Mouse (Mus musculus) heart, postnatal 14 days (tissue): ENCODE measurements around the gene Prg2. TPM values are rescaled to one million over a fixed set of nuclear protein-coding genes. Genes with fewer than 3 reads are reported as not detected.

ENCODE experiments used
- DNase-seq, 2 experiments: peaks; one replicate each; pipeline ENCODE4 v3.0.0; 2021 to 2022
- intact Hi-C: fragments of 180-260 bp; cut with DNase I; formaldehyde crosslinking; loops from one replicate; pipeline ENCODE4 v1.15.1; 2025
- total RNA-seq, 2 experiments: library from RNA; stranded (reverse); gene quantifications; 2 replicates each; pipeline ENCODE4 v1.2.3; 2021

Prg2 gene
- total RNA-seq, 2 experiments from 2014 or later = not detected

- no peak for DNase-seq
- intact Hi-C loops = no loop called here
Observed at GRCm38 (mm10) chr2:84958588-84959264, 21.5 kb upstream of the Prg2 start.

DNA sequence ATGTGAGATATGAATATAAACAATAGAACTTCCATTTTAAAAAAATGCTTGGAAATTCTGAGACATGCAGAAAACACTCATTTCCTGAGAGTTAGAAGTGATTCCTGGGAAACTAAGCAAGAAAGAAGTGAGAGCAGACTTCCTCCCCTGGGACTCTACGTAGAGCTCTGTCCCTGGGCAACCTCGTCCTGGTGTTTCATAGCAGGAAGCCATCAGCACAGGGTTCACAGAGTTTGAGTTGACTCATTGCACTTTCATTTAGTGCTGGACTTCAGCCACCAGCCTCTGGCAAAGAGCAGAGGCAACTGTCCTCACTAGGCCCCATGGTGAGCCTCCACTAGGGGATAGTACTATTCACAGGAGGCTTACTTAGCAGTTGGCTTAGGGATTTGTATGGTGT lies 19.0 kb upstream of the Prg2 start:
- intact Hi-C loops = no loop called here
- DNase-seq = peak; percentile 71 to 79

DNA sequence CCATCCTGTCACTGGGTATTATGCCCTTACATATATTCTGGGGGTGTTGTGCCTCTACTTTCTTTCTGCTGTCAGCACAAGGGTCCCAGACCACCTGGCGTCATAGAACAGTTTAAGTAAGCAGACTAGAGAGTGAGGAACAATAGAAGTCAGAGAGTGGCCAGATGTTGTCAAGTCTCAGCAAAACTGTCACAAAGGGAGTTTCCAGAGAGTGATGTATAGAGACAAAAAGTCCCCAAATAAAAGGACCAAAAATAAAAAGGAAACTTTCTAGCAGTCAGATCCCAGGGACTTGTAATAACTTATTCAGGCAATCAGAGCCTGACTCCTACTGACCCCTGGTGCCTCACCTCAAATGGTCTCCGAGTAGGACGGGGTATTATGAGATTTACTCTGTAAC lies 18.4 kb upstream of the Prg2 start:
- no peak for DNase-seq
- intact Hi-C loops = no loop called here

DNA sequence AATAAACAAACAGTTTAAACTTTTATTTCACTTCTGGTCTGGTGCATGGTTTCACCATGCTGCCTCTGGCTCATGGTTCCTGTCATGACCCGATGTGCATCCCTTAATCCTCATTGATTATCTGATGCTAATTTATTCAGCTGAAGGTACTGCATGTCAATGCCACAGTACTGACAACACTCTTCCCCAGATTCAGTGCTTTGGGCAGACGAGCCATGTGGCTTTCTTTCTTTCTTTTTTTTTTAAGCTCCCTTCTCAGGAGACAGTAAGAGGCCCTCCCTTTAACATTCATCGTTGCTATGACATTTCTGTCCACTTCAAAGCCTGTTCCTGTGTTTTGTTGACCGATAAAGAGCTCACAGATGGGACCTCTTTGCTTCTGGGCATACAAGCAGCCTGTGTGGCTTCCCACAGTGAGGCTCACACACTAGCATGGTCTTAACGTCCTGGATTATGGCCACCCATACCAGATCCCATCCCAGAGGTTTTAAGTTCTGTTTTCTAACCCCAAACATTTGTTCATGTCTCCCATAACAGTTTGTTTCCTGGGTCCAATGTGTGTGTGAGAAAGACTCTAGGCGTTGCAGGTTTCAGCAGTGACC lies 17.3 kb upstream of the Prg2 start:
- no peak for DNase-seq
- intact Hi-C loops = no loop called here

- DNase-seq = no peak
- intact Hi-C loops = no loop called here
Observed at GRCm38 (mm10) chr2:84964111-84964801, 16.0 kb upstream of the Prg2 start.

- DNase-seq = no peak
- intact Hi-C loops = no loop called here
Observed at GRCm38 (mm10) chr2:84967318-84967991, 12.8 kb upstream of the Prg2 start.

GRCm38 (mm10) chr2:84975580-84975979 lies 4.7 kb upstream of the Prg2 start:
- intact Hi-C loops = no loop called here
- no peak for DNase-seq

- intact Hi-C loops = no loop called here
- DNase-seq = no peak
Observed at GRCm38 (mm10) chr2:84987930-84988329, 7.7 kb downstream of the Prg2 start, which contains the start of gene Prg3. Prg3 (plus strand) TSS chr2:84988215.

- DNase-seq = no peak
- intact Hi-C loops = no loop called here
Observed at GRCm38 (mm10) chr2:84996376-84996775, 16.1 kb downstream of the Prg2 start.

GRCm38 (mm10) chr2:84999486-85000181 lies 19.4 kb downstream of the Prg2 start:
- intact Hi-C loops = no loop called here
- DNase-seq = peak in 1 of 2 experiments; percentile 24

- intact Hi-C loops = no loop called here
- peak in 1 of 2 experiments; percentile 17 for DNase-seq
Observed at GRCm38 (mm10) chr2:85001497-85001896, 21.2 kb downstream of the Prg2 start.

- intact Hi-C loops = no loop called here
- no peak for DNase-seq
Observed at GRCm38 (mm10) chr2:85002575-85002974, 22.3 kb downstream of the Prg2 start.

DNA sequence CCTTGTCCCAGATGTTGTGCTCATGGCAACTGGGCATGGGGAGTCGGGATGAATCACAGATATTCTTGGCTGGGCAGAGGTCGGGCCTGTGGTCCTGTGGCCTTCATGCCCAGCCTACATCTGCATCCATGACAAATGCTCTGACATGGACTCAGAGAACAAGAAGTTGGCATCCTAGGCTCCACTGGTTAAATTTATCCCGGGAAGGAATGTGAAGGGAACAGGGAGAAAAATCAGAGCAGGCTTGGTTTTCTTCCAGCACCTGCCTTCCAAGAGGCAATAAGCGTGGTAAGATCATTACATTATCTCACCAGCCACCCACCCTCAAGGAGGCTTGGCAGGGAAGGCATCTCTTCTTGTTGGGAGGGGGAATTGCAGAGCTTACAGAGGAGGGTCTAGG lies 24.1 kb downstream of the Prg2 start:
- intact Hi-C loops = no loop called here
- DNase-seq = no peak

- no peak for DNase-seq
- intact Hi-C loops = loop anchor here (5.0 kb wide), 1 partner anchor 114 kb away; no protein-coding TSS in a partner anchor
Observed at GRCm38 (mm10) chr2:85006600-85006999, 26.3 kb downstream of the Prg2 start.

DNA sequence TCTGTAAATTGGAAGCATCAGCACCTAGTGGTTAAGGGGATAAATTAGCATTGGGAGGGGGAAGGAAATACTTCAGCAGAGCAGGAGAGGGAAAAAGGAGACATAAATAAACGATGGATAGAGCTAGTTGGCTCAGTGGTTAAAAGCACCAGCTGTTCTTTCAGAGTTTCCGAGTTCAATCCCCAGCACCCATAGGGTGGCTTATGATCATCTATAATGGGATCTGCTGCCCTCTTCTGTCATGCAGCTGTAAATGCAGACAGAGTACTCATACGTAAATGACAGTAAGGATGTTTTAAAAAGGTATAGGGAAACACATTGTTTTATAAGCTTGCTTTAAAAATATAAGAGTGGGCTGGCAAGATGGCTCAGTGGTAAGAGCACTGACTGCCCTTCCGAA lies 27.5 kb downstream of the Prg2 start:
- intact Hi-C loops = loop anchor here (1.0 to 5.0 kb wide), 3 partner anchors 51 to 139 kb away; no protein-coding TSS in a partner anchor
- peak in 1 of 2 experiments; percentile 40 for DNase-seq

GRCm38 (mm10) chr2:85009212-85009611 lies 29.0 kb downstream of the Prg2 start:
- intact Hi-C loops = loop anchor here (2.0 to 5.0 kb wide), 2 partner anchors 117 to 140 kb away; no protein-coding TSS in a partner anchor

DNA sequence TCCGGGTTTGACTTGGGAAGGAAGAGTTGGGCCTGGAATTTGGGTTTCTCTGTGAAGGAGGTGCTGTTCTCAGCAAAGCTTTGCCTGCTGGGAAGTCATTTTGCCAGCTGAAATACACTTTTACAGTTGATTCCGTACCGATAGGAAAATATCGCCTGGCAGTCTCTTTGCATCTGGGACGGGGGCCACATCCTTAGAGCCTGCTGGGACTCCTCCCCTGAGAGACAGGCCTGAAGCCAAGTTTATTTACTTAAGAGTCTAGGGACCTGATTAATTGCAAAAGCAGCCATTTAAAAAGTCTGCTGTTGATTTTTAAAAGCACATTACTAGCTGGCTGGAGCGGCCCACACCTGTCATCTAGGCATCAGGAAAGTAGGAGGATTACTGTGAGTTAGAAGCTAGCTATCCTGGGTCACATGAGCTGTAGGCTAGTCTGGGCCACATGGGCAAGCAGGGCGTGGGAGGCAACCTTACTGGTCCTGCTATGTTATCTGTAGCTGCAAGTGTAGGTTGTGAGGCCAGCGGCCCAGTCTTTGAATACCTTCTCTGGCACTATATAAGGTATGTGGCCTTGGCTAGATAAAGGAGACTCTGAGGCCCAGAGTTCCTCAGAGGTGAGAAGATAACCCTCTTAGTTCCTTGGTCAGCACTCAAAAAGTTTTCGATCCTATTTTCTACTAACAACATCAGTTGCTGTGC lies 31.8 kb downstream of the Prg2 start:
- peak in 1 of 2 experiments; percentile 37 for DNase-seq
- intact Hi-C loops = no loop called here

More at GRCm38 (mm10) chr2:85009212-85009611, 29.0 kb downstream of the Prg2 start:
- DNase-seq = no peak

- peak in 1 of 2 experiments; percentile 22 for DNase-seq
- intact Hi-C loops = no loop called here
Observed at GRCm38 (mm10) chr2:85012679-85013078, 32.4 kb downstream of the Prg2 start.

DNA sequence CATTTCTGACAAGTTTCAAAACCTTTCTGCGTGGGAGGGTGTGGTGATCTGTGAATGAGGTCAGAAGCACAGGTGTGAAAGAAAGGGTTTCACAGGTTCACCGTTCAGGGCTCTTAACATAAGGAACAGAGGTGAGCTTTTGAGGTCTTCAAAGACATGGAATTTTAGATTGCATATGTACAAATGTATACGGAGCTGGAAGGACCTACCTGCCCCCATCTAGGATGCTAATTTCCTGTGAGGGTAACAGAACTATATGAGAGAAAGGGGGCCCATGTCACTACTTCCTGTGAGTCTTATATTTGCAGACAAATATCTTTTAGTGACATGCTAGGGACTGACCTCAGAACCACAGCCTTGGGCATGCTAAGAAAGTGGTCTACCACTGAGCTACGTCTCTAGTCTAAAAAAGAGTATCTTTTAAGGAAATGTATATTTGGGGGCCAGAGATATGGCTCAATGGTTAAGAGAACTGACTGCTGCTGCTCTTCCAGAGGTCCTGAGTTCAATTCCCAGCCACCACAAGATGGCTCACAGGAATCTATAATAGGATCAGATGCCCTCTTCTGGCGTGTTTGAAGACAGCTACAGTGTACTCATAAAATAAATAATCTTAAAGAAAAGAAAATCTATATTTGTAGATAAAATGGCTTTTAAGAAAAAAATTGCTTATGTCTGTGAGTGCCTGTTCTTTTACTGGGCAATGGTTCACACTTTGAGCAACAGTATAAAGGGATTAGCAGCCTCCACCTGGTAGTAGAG lies 33.7 kb downstream of the Prg2 start:
- intact Hi-C loops = no loop called here
- no peak for DNase-seq
